Mouse (Mus musculus): ENCODE data around the gene Nipbl.

GRCm38 (mm10) chr15:8265946-8266345 lies 178.3 kb downstream of the Nipbl start:
- TF ChIP-seq CTCF (conservative IDR thresholded peaks at IDR 0.05; ENCODE audit: low read length): no peak
- TF ChIP-seq POU5F1 (IDR thresholded peaks at IDR 0.05; ENCODE audit: borderline replicate concordance, low read length): no peak
